Mouse (Mus musculus): ENCODE measurements around the gene Fgfr2.
A peak's percentile ranks its signal among the peaks of the same experiment; 100 is the strongest.

Fgfr2 gene

GRCm38 (mm10) chr7:132802691-132803090 is 320.5 kb downstream of the Fgfr2 start:
- DNase-seq (ENCODE audit: low spot score in 2 of 2): no peak

- no peak for DNase-seq (ENCODE audit: low spot score in 2 of 2)
Observed at GRCm38 (mm10) chr7:132802066-132802465, 321.1 kb downstream of the Fgfr2 start.

GRCm38 (mm10) chr7:132801509-132801908 is 321.6 kb downstream of the Fgfr2 start:
- DNase-seq (ENCODE audit: low spot score in 2 of 2): no peak

- no peak for DNase-seq (ENCODE audit: low spot score in 2 of 2)
Observed at GRCm38 (mm10) chr7:132800868-132801267, 322.3 kb downstream of the Fgfr2 start.

- DNase-seq (ENCODE audit: low spot score in 2 of 2): no peak
Observed at GRCm38 (mm10) chr7:132799119-132800016, 323.8 kb downstream of the Fgfr2 start.

GRCm38 (mm10) chr7:132795141-132795540 is 328.0 kb downstream of the Fgfr2 start:
- DNase-seq (ENCODE audit: low spot score in 2 of 2): no peak

GRCm38 (mm10) chr7:132793467-132793866 is 329.7 kb downstream of the Fgfr2 start:
- no peak for DNase-seq (ENCODE audit: low spot score in 2 of 2)

- DNase-seq (ENCODE audit: low spot score in 2 of 2): no peak
Observed at GRCm38 (mm10) chr7:132790447-132791219, 332.5 kb downstream of the Fgfr2 start.

- peak; percentile 87 to 94 for DNase-seq (ENCODE audit: low spot score in 2 of 2)
Observed at GRCm38 (mm10) chr7:132788826-132789225, 334.3 kb downstream of the Fgfr2 start.

- DNase-seq (ENCODE audit: low spot score in 2 of 2): no peak
Observed at GRCm38 (mm10) chr7:132787496-132788190, 335.5 kb downstream of the Fgfr2 start.

GRCm38 (mm10) chr7:132787022-132787421 is 336.1 kb downstream of the Fgfr2 start:
- DNase-seq (ENCODE audit: low spot score in 2 of 2): no peak

- no peak for DNase-seq (ENCODE audit: low spot score in 2 of 2)
Observed at GRCm38 (mm10) chr7:132786522-132786921, 336.6 kb downstream of the Fgfr2 start.

- DNase-seq (ENCODE audit: low spot score in 2 of 2): no peak
Observed at GRCm38 (mm10) chr7:132786011-132786410, 337.1 kb downstream of the Fgfr2 start.

- DNase-seq (ENCODE audit: low spot score in 2 of 2): no peak
Observed at GRCm38 (mm10) chr7:132784101-132784500, 339.0 kb downstream of the Fgfr2 start.

- DNase-seq (ENCODE audit: low spot score in 2 of 2): no peak
Observed at GRCm38 (mm10) chr7:132781850-132782249, 341.3 kb downstream of the Fgfr2 start.

- no peak for DNase-seq (ENCODE audit: low spot score in 2 of 2)
Observed at GRCm38 (mm10) chr7:132781130-132781814, 341.9 kb downstream of the Fgfr2 start.

GRCm38 (mm10) chr7:132780611-132781010 is 342.5 kb downstream of the Fgfr2 start:
- no peak for DNase-seq (ENCODE audit: low spot score in 2 of 2)

- no peak for DNase-seq (ENCODE audit: low spot score in 2 of 2)
Observed at GRCm38 (mm10) chr7:132778630-132779029, 344.5 kb downstream of the Fgfr2 start.

GRCm38 (mm10) chr7:132777728-132778453 is 345.3 kb downstream of the Fgfr2 start:
- DNase-seq (ENCODE audit: low spot score in 2 of 2): no peak

- DNase-seq (ENCODE audit: low spot score in 2 of 2): no peak
Observed at GRCm38 (mm10) chr7:132777117-132777516, 346.0 kb downstream of the Fgfr2 start.
